ENCODE assay signal across 10 mouse cellular contexts in genomic region chr12:85548076-85548475, GRCm38 (mm10). TPM values are rescaled to one million over a fixed set of nuclear protein-coding genes. Genes with fewer than 3 reads are reported as not detected.
A peak's percentile ranks its signal among the peaks of the same experiment; 100 is the strongest.
DNase-seq lines count a peak whose midpoint lies in the region; ATAC-seq and TF ChIP-seq lines count a peak whose summit lies in the region.
"Had no signal": no experiment of that assay in that cellular context is flagged by ENCODE, and none has a peak within 500 bp of the region (broad histone marks: within the 10 kb centered on the region; RNA-seq: fewer than 3 reads in every experiment).

No protein-coding gene starts in this region.

- H3K9me3 ChIP-seq in heart, embryonic 12.5 days (replicated peaks), result no peaks in the 10 kb centered on the region; the same call in 1 of the 2 replicates
- H3K9me3 ChIP-seq in stomach, postnatal 0 days (ENCODE audit: control insufficient read depth, low read length), result no peaks in the 10 kb centered on the region

- no peak for ATAC-seq in heart, embryonic 12.5 days (ENCODE audit: insufficient number of reproducible peaks, low FRiP score)
- ATAC-seq in stomach, postnatal 0 days (ENCODE audit: low FRiP score, low TSS enrichment), result peak; percentile 51; the same call in 1 of the 2 replicates

- peak; percentile 53 to 69 for DNase-seq in heart, adult 2 months
- DNase-seq in urinary bladder, postnatal 25 days (ENCODE audit: low spot score), result peak; percentile 44
- no peak for DNase-seq in urinary bladder, postnatal 10 days (ENCODE audit: low spot score)
- peak; percentile 56 for DNase-seq in heart, postnatal 4 days
- no peak for DNase-seq in stomach, postnatal 0 days (ENCODE audit: low spot score)
- DNase-seq in left cerebral cortex, postnatal 25 days (ENCODE audit: low spot score in 2 of 2), result no peak
- no peak for DNase-seq in embryo, embryonic 10.5 days (ENCODE audit: low spot score)

- no peaks in the 10 kb centered on the region for H3K36me3 ChIP-seq in heart, adult 2 months (ENCODE audit: control insufficient read depth, insufficient read depth, low read length)
- H3K36me3 ChIP-seq in heart, embryonic 12.5 days, result no peaks in the 10 kb centered on the region
- no peaks in the 10 kb centered on the region for H3K36me3 ChIP-seq in stomach, postnatal 0 days (ENCODE audit: control insufficient read depth, insufficient read depth, low read length)

- 40% methylated on average over 8 of the region's 8 CpGs for WGBS in heart, adult 2 months
- WGBS in heart, embryonic 12.5 days, result 53% methylated on average over 8 of the region's 8 CpGs
- WGBS in stomach, postnatal 0 days, result 53% methylated on average over 8 of the region's 8 CpGs

- peaks cover 2% of the 10 kb centered on the region; the same call in 1 of the 2 replicates for H3K4me1 ChIP-seq in heart, adult 2 months (ENCODE audit: control insufficient read depth, insufficient read depth, low read length)
- H3K4me1 ChIP-seq in heart, embryonic 12.5 days (replicated peaks), result peaks cover 35% of the 10 kb centered on the region
- H3K4me1 ChIP-seq in stomach, postnatal 0 days (replicated peaks; ENCODE audit: control insufficient read depth, insufficient read depth), result no peaks in the 10 kb centered on the region

- no peak for TF ChIP-seq CTCF in heart, adult 2 months (IDR thresholded peaks at IDR 0.05)
- TF ChIP-seq CTCF in stomach, postnatal 0 days (IDR thresholded peaks at IDR 0.05; ENCODE audit: low read depth), result no peak

- TF ChIP-seq EP300 in heart, adult 2 months (IDR thresholded peaks at IDR 0.05; ENCODE audit: insufficient read depth, low read depth, low read length), result no peak
- TF ChIP-seq EP300 in stomach, postnatal 0 days (optimal IDR thresholded peaks at IDR 0.05), result no peak

- no peak overlapping the region for H3K27ac ChIP-seq in heart, adult 2 months
- no peak overlapping the region for H3K27ac ChIP-seq in heart, embryonic 12.5 days (ENCODE audit: poor library complexity, severe bottlenecking)
- H3K27ac ChIP-seq in stomach, postnatal 0 days (replicated peaks), result no peak overlapping the region
- H3K27ac ChIP-seq: liver, embryonic 14.5 days had no signal

- H3K27me3 ChIP-seq in heart, adult 2 months (ENCODE audit: control insufficient read depth, insufficient read depth, low read length), result no peaks in the 10 kb centered on the region
- no peaks in the 10 kb centered on the region for H3K27me3 ChIP-seq in heart, embryonic 12.5 days (replicated peaks)
- H3K27me3 ChIP-seq in stomach, postnatal 0 days (ENCODE audit: control insufficient read depth, insufficient read depth, low read length), result no peaks in the 10 kb centered on the region

- H3K79me2 ChIP-seq in heart, adult 2 months (replicated peaks; ENCODE audit: control insufficient read depth, insufficient read depth, low read length), result no peaks in the 10 kb centered on the region

- H3K4me2 ChIP-seq in heart, embryonic 12.5 days, result no peak overlapping the region
- H3K4me2 ChIP-seq in stomach, postnatal 0 days (replicated peaks; ENCODE audit: low read depth), result no peak overlapping the region

- TF ChIP-seq POLR2A in heart, adult 2 months (IDR thresholded peaks at IDR 0.05; ENCODE audit: insufficient read depth, low read depth, low read length), result no peak

- H3K4me3 ChIP-seq in heart, adult 2 months, result no peak overlapping the region
- no peak overlapping the region for H3K4me3 ChIP-seq in heart, embryonic 12.5 days
- no peak overlapping the region for H3K4me3 ChIP-seq in stomach, postnatal 0 days (ENCODE audit: low read depth, low read length)
- H3K4me3 ChIP-seq: myocyte had no signal

- H3K9ac ChIP-seq in heart, adult 2 months (ENCODE audit: low read depth, low read length), result no peak overlapping the region
- no peak overlapping the region for H3K9ac ChIP-seq in heart, embryonic 12.5 days
- no peak overlapping the region for H3K9ac ChIP-seq in stomach, postnatal 0 days (ENCODE audit: low read length)
- H3K9ac ChIP-seq: liver, embryonic 14.5 days had no signal

- intact Hi-C loops in heart, adult 2 months (cut with DNase I), result no loop called here
- intact Hi-C loops in left cerebral cortex, postnatal 25 days (cut with DNase I), result no loop called here

RNA-seq across cellular contexts. Expression of gene Jdp2, which starts 50.8 kb away (rescaled TPM):
- total RNA-seq in heart, adult 2 months (2021), result 10 to 100 TPM in 1 of 2 experiments, 1 to 10 TPM in 1; 7.5 to 15.9 TPM
- polyA plus RNA-seq in heart, adult 2 months (2012; rRNA removed), result 4.3 and 4.6 TPM in 2 replicates
- polyA plus RNA-seq in heart, embryonic 12.5 days (2016; fragmentation: Nextera tagmentation; extraction: Ambion mirVana), result 0.56 and 0.90 TPM in 2 replicates
- total RNA-seq in heart, postnatal 4 days (2021), result 10 to 100 TPM in 1 of 2 experiments, 1 to 10 TPM in 1; 9.1 to 12.2 TPM
- polyA plus RNA-seq in stomach, postnatal 0 days (2015; fragmentation: Nextera tagmentation; extraction: Ambion mirVana), result 0.63 and 0.65 TPM in 2 replicates
- total RNA-seq in left cerebral cortex, postnatal 25 days (2021), result 10 to 100 TPM; 66.6 to 75.2 TPM

Comparison
In these comparisons a context has a peak if more than half of its experiments do, and no peak if none do; other contexts are left out.
1. DNase-seq: peak in heart, adult 2 months (2 of 2), urinary bladder, postnatal 25 days (single experiment) and heart, postnatal 4 days (single experiment); none in urinary bladder, postnatal 10 days (single experiment), stomach, postnatal 0 days (single experiment), left cerebral cortex, postnatal 25 days (0 of 2) and embryo, embryonic 10.5 days (single experiment).